Mouse (Mus musculus): ENCODE results near the gene Fam49a.

- TF ChIP-seq MYOD1 (IDR thresholded peaks at IDR 0.05; ENCODE audit: control insufficient read depth, insufficient read length, low read depth), result no peak
- no peak for TF ChIP-seq CTCF (IDR thresholded peaks at IDR 0.05; ENCODE audit: control insufficient read depth, insufficient read depth, insufficient read length)
- no peak for TF ChIP-seq USF1 (IDR thresholded peaks at IDR 0.05; ENCODE audit: low read depth)
- TF ChIP-seq FOSL1 (IDR thresholded peaks at IDR 0.05; ENCODE audit: insufficient read depth, low read length, poor library complexity, severe bottlenecking), result no peak
- no peak for TF ChIP-seq MAX (IDR thresholded peaks at IDR 0.05)
These were observed 58.8 kb downstream of the Fam49a start for GRCm38 (mm10) chr12:12320693-12321092.

Data from C2C12 (cell line).